Mouse (Mus musculus): ENCODE measurements at regions not wholly inside any gene's neighbourhood (a gene's known extent, or its start where the extent isn't known, plus 50 kb on each side); places are given as distances from the start of the nearest gene placed in this dataset.
"Not testable (repeated sequence)": the region's sequence is repeated elsewhere in the genome, so short reads cannot be mapped to it uniquely, and the experiment has no call there.

DNA sequence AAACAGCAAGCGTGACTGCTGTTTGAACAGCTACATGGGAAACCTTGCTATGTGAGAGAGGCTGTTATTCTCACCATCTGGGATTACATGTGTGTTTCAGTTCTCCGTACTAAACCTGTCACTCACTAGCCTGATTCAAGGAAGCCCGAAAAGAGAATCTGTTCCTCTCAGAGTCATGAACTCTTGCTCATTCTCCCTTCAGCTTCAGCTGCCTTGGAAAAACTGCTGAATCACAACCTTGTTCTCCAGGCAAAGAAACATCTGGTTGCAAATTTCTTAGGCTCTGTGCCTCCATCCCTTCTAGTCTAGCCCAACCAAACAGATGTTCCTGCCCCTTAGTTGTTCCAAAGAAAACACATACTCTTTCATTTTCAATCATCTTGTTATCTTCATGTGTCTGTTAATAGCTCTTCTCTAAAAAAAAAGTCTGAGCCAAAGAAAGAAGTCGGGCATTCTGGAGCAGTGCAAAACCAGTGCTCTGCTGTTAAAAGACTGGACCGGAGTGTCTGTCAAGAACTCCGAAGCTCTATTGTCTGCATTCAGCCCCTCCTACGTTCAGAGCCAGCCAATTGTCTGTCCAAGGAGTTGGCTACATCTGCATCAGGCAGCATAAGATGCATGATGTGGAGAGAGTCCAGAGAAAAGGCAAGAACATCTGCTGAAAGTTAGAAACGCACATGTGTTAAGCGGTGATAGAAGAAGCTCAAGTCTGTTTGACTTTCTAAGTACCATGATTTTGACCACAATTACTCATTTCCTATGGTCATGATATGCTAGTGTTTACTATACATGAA, 313.8 kb upstream of the Pkdcc start:
- Histone ChIP-seq H3K9me3 (ENCODE audit: control insufficient read depth, low read length) (peaks cover 4% of the 10 kb centered on the region; the same call in 1 of the 2 replicates), H3K9ac (no peak overlapping the region), H3K27me3 (ENCODE audit: control insufficient read depth, insufficient read depth, low read length) (no peaks in the 10 kb centered on the region), H3K4me1 (replicated peaks; ENCODE audit: control insufficient read depth, insufficient read depth, low read length) (no peaks in the 10 kb centered on the region), H3K36me3 (replicated peaks; ENCODE audit: control insufficient read depth, insufficient read depth) (no peaks in the 10 kb centered on the region), H3K27ac (no peak overlapping the region), H3K4me2 (replicated peaks) (no peak overlapping the region), H3K4me3 (replicated peaks; ENCODE audit: low read length) (no peak overlapping the region)
- ATAC-seq (ENCODE audit: low FRiP score) (no peak), DNase-seq (ENCODE audit: low spot score) (no peak)
- 55% methylated on average over 9 of the region's 9 CpGs for WGBS

- H3K4me2 ChIP-seq (replicated peaks), result no peak overlapping the region
- no peak overlapping the region for H3K9ac ChIP-seq
- H3K36me3 ChIP-seq (replicated peaks; ENCODE audit: control insufficient read depth, insufficient read depth), result no peaks in the 10 kb centered on the region
- H3K4me3 ChIP-seq (replicated peaks; ENCODE audit: low read length), result no peak overlapping the region
- no peaks in the 10 kb centered on the region for H3K4me1 ChIP-seq (replicated peaks; ENCODE audit: control insufficient read depth, insufficient read depth, low read length)
- H3K27me3 ChIP-seq (ENCODE audit: control insufficient read depth, insufficient read depth, low read length), result no peaks in the 10 kb centered on the region
- peaks cover 4% of the 10 kb centered on the region; the same call in 1 of the 2 replicates for H3K9me3 ChIP-seq (ENCODE audit: control insufficient read depth, low read length)
- H3K27ac ChIP-seq, result no peak overlapping the region
- ATAC-seq (ENCODE audit: low FRiP score), result no peak
- DNase-seq (ENCODE audit: low spot score), result no peak
- WGBS, result 88% methylated on average over 2 of the region's 2 CpGs
Measured at GRCm38 (mm10) chr17:82904961-82905360, 310.1 kb upstream of the Pkdcc start.

DNA sequence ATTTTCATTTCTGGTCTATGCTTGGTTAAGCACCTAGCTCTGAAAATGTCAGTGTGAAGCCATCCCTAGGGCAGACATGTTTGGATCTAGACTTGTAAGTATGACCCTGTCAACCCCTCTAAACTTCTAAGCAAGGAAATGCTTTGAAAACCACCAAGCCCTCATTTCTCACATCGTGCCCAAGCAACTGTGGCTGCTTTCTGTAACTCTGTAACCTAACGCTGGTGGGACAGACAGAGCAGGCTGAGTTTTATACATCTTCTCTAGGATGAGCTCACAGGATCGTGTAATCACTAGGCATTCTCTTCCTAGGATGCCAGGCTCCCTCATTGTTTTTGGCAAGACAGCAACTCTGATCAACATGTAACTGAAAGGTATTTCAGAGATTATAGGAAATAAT, 309.6 kb upstream of the Pkdcc start:
- H3K9me3 ChIP-seq (ENCODE audit: control insufficient read depth, low read length), result peaks cover 4% of the 10 kb centered on the region; the same call in 1 of the 2 replicates
- no peak overlapping the region for H3K4me2 ChIP-seq (replicated peaks)
- no peak overlapping the region for H3K9ac ChIP-seq
- no peak for ATAC-seq (ENCODE audit: low FRiP score)
- WGBS, result 79% methylated on average over 3 of the region's 3 CpGs
- no peaks in the 10 kb centered on the region for H3K27me3 ChIP-seq (ENCODE audit: control insufficient read depth, insufficient read depth, low read length)
- H3K36me3 ChIP-seq (replicated peaks; ENCODE audit: control insufficient read depth, insufficient read depth), result no peaks in the 10 kb centered on the region
- no peaks in the 10 kb centered on the region for H3K4me1 ChIP-seq (replicated peaks; ENCODE audit: control insufficient read depth, insufficient read depth, low read length)
- no peak overlapping the region for H3K4me3 ChIP-seq (replicated peaks; ENCODE audit: low read length)
- no peak for DNase-seq (ENCODE audit: low spot score)
- H3K27ac ChIP-seq, result no peak overlapping the region

GRCm38 (mm10) chr17:82909189-82909588, 305.9 kb upstream of the Pkdcc start:
- Histone ChIP-seq H3K4me3 (replicated peaks; ENCODE audit: low read length) (no peak overlapping the region), H3K9me3 (ENCODE audit: control insufficient read depth, low read length) (peaks cover 2% of the 10 kb centered on the region; the same call in 1 of the 2 replicates), H3K36me3 (replicated peaks; ENCODE audit: control insufficient read depth, insufficient read depth) (no peaks in the 10 kb centered on the region), H3K9ac (no peak overlapping the region), H3K4me2 (replicated peaks) (no peak overlapping the region), H3K27ac (peak overlapping the region; percentile 20; the same call in 1 of the 2 replicates), H3K4me1 (replicated peaks; ENCODE audit: control insufficient read depth, insufficient read depth, low read length) (no peaks in the 10 kb centered on the region), H3K27me3 (ENCODE audit: control insufficient read depth, insufficient read depth, low read length) (no peaks in the 10 kb centered on the region)
- DNase-seq (ENCODE audit: low spot score), result no peak
- WGBS, result 41% methylated on average over 2 of the region's 2 CpGs
- no peak for ATAC-seq (ENCODE audit: low FRiP score)

DNA sequence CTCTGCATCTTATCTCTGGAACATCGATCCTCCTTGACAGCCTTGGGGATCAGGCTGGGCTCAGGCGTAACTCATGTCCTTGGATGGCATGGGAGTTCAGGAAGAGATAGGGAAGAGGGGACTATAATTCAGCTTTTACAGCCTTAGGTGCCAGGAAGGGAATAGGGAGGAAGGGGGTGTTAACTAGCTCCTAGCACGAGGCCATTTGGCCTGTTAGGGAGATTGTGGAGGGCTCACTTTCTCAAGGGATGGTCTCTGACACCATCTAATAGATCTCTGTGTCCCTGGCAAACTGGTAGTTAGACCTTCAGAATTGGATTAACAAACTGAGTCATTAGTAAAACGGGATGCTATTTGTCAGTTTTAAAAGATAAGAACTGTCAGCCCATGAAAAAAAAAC, 292.1 kb upstream of the Pkdcc start:
- H3K27me3 ChIP-seq (ENCODE audit: control insufficient read depth, insufficient read depth, low read length); DNase-seq (ENCODE audit: low spot score); H3K27ac ChIP-seq; H3K4me1 ChIP-seq (replicated peaks; ENCODE audit: control insufficient read depth, insufficient read depth, low read length); H3K4me3 ChIP-seq (replicated peaks; ENCODE audit: low read length); H3K9me3 ChIP-seq (ENCODE audit: control insufficient read depth, low read length); ATAC-seq (ENCODE audit: low FRiP score); H3K36me3 ChIP-seq (replicated peaks; ENCODE audit: control insufficient read depth, insufficient read depth); H3K9ac ChIP-seq; H3K4me2 ChIP-seq (replicated peaks): not testable (repeated sequence)
- 89% methylated on average over 4 of the region's 4 CpGs for WGBS

GRCm38 (mm10) chr17:82925751-82926150, 289.3 kb upstream of the Pkdcc start:
- WGBS, result 90% methylated on average over 2 of the region's 2 CpGs
- no peak for DNase-seq (ENCODE audit: low spot score)
- H3K27me3 ChIP-seq (ENCODE audit: control insufficient read depth, insufficient read depth, low read length), result no peaks in the 10 kb centered on the region

GRCm38 (mm10) chr17:82927681-82928080, 287.4 kb upstream of the Pkdcc start:
- Histone ChIP-seq H3K36me3 (replicated peaks; ENCODE audit: control insufficient read depth, insufficient read depth) (no peaks in the 10 kb centered on the region), H3K27me3 (ENCODE audit: control insufficient read depth, insufficient read depth, low read length) (no peaks in the 10 kb centered on the region), H3K9me3 (ENCODE audit: control insufficient read depth, low read length) (no peaks in the 10 kb centered on the region), H3K27ac (no peak overlapping the region), H3K9ac (no peak overlapping the region), H3K4me2 (replicated peaks) (no peak overlapping the region), H3K4me3 (replicated peaks; ENCODE audit: low read length) (no peak overlapping the region), H3K4me1 (replicated peaks; ENCODE audit: control insufficient read depth, insufficient read depth, low read length) (peaks cover 7% of the 10 kb centered on the region; the same call in 1 of the 2 replicates)
- DNase-seq (ENCODE audit: low spot score) (no peak), ATAC-seq (ENCODE audit: low FRiP score) (no peak)
- WGBS, result 90% methylated on average over 3 of the region's 3 CpGs

More at GRCm38 (mm10) chr17:82925751-82926150, 289.3 kb upstream of the Pkdcc start:
- Histone ChIP-seq H3K9ac (no peak overlapping the region), H3K36me3 (replicated peaks; ENCODE audit: control insufficient read depth, insufficient read depth) (no peaks in the 10 kb centered on the region), H3K4me3 (replicated peaks; ENCODE audit: low read length) (no peak overlapping the region), H3K9me3 (ENCODE audit: control insufficient read depth, low read length) (no peaks in the 10 kb centered on the region), H3K27ac (no peak overlapping the region), H3K4me2 (replicated peaks) (no peak overlapping the region), H3K4me1 (replicated peaks; ENCODE audit: control insufficient read depth, insufficient read depth, low read length) (peaks cover 7% of the 10 kb centered on the region; the same call in 1 of the 2 replicates)
- ATAC-seq (ENCODE audit: low FRiP score), result no peak

- H3K4me3 ChIP-seq (replicated peaks; ENCODE audit: low read length), result no peak overlapping the region
- H3K4me1 ChIP-seq (replicated peaks; ENCODE audit: control insufficient read depth, insufficient read depth, low read length), result peaks cover 7% of the 10 kb centered on the region; the same call in 1 of the 2 replicates
- 31% methylated on average over 3 of the region's 3 CpGs for WGBS
- no peaks in the 10 kb centered on the region for H3K36me3 ChIP-seq (replicated peaks; ENCODE audit: control insufficient read depth, insufficient read depth)
- ATAC-seq (ENCODE audit: low FRiP score), result peak; percentile 69
- peak; percentile 49 for DNase-seq (ENCODE audit: low spot score)
- no peak overlapping the region for H3K4me2 ChIP-seq (replicated peaks)
- no peaks in the 10 kb centered on the region for H3K27me3 ChIP-seq (ENCODE audit: control insufficient read depth, insufficient read depth, low read length)
- H3K9ac ChIP-seq, result no peak overlapping the region
- H3K9me3 ChIP-seq (ENCODE audit: control insufficient read depth, low read length), result no peaks in the 10 kb centered on the region
- H3K27ac ChIP-seq, result no peak overlapping the region
Measured at GRCm38 (mm10) chr17:82929511-82929910, 285.6 kb upstream of the Pkdcc start.

DNA sequence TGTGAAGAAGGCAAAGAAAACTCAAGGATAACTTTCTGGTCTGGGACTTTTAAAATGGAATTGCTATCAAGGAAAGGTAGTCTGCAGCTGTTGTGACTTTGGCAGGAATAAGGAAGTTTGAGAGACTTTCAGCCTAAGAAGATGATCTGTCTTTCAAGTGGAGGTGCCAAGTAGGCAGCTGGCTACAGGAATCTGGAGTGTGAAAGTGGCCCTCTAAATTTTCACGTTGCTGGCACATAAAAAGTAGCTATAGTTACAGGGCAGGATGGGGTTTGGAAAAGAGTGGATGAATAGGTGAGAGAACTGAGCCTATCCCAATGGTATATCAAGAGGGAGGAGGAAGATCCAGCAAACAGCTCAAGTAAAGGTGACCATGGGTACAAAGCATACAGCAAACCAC, 284.4 kb upstream of the Pkdcc start:
- no peaks in the 10 kb centered on the region for H3K9me3 ChIP-seq (ENCODE audit: control insufficient read depth, low read length)
- no peak for ATAC-seq (ENCODE audit: low FRiP score)
- peaks cover 7% of the 10 kb centered on the region; the same call in 1 of the 2 replicates for H3K4me1 ChIP-seq (replicated peaks; ENCODE audit: control insufficient read depth, insufficient read depth, low read length)
- H3K4me2 ChIP-seq (replicated peaks), result no peak overlapping the region
- H3K27ac ChIP-seq, result no peak overlapping the region
- H3K9ac ChIP-seq, result no peak overlapping the region
- no peaks in the 10 kb centered on the region for H3K27me3 ChIP-seq (ENCODE audit: control insufficient read depth, insufficient read depth, low read length)
- H3K36me3 ChIP-seq (replicated peaks; ENCODE audit: control insufficient read depth, insufficient read depth), result no peaks in the 10 kb centered on the region
- H3K4me3 ChIP-seq (replicated peaks; ENCODE audit: low read length), result no peak overlapping the region
- WGBS, result 73% methylated on average over 1 of the region's 1 CpGs
- DNase-seq (ENCODE audit: low spot score), result no peak

Data from hindbrain, embryonic 14.5 days (tissue).